Mouse (Mus musculus) megakaryocyte progenitor cell, adult 5-6 weeks (primary cell): ENCODE measurements around the gene Aurkaip1. TPM values are rescaled to one million over a fixed set of nuclear protein-coding genes. Genes with fewer than 3 reads are reported as not detected.
A peak's percentile ranks its signal among the peaks of the same experiment; 100 is the strongest.

ENCODE experiments used
- ATAC-seq: replicated peaks from 2 replicates; pipeline ENCODE4 v1.8.0; 2016; ENCODE audit warnings: mild to moderate bottlenecking, moderate TSS enrichment, inconsistent platforms; ENCODE audit not compliant: poor library complexity
- total RNA-seq, 2 experiments: library from RNA; stranded (forward) in 1 of 2; stranded (reverse) in 1 of 2; fragments of 157-497, 149-512 nt in 1 of 2; fragments of 200-1000 nt in 1 of 2; gene quantifications; 2 replicates each; pipeline versions ENCODE4 v1.2.3 to v1.2.4; 2015 to 2017

The Aurkaip1 gene
- total RNA-seq, 2 experiments from 2014 or later: 111 to 128 TPM

DNA sequence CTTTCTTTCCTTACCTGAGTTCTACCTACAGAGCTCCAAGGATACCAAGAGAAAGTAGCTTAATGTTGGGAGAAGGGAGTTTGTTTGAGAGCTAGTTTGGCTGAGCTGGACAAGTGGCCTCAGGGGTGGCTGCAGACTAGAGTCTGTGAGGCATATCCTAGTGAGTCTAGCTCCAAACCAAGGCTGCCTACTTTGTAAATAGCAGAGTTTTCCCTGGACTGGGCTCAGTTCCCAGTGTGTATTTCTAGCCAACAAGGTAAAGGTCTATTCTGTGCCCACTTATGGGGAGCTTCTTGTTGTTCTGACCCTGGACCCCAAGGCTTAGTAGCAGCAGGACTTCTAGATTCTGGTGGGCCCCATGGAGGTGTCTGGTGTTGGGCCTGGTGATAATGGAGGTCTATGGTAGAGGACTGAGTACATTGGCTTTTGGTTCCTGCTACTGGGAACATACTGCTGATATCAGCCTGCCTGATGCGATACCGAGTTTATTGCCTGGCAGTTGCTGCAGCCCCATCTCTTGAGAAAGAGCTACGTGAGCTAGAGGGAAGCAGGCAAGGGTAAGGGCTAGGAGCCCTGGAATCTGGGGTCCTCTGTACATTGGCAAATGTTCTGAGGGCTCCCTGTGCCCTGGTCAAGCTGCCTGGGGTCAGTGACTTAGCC lies 18.9 kb downstream of the Aurkaip1 start:
- no peak for ATAC-seq

GRCm38 (mm10) chr4:155851368-155851767 lies 20.3 kb downstream of the Aurkaip1 start:
- no peak for ATAC-seq

- no peak for ATAC-seq
These were observed 20.9 kb downstream of the Aurkaip1 start for GRCm38 (mm10) chr4:155851951-155852411.

GRCm38 (mm10) chr4:155853421-155853820 lies 22.3 kb downstream of the Aurkaip1 start:
- no peak for ATAC-seq

GRCm38 (mm10) chr4:155854991-155855390 lies 23.9 kb downstream of the Aurkaip1 start:
- no peak for ATAC-seq

- ATAC-seq: no peak
These were observed 25.0 kb downstream of the Aurkaip1 start for GRCm38 (mm10) chr4:155856071-155856470.

DNA sequence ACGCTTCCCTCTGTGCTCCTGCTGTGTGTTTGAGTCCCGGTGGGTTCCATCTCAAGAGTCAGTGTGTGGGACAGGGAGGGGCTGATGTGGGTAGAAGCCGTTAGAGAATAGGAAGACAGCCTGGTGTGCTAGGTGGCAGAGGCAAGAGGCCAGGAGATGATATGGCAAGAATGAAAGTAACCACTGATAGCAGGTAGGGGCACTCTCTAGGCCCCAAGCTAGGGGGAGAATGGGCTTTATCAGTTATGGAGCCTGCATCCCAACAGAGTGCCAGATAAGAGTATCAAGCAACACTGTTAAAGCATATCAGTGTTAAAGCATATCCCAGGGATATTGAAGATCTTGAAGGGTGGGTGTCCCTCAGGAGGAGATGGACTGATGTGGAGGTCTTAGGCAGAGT lies 25.8 kb downstream of the Aurkaip1 start:
- 0 out of 2 replicates have a peak, but pooled peaks have one; percentile 5 for ATAC-seq

DNA sequence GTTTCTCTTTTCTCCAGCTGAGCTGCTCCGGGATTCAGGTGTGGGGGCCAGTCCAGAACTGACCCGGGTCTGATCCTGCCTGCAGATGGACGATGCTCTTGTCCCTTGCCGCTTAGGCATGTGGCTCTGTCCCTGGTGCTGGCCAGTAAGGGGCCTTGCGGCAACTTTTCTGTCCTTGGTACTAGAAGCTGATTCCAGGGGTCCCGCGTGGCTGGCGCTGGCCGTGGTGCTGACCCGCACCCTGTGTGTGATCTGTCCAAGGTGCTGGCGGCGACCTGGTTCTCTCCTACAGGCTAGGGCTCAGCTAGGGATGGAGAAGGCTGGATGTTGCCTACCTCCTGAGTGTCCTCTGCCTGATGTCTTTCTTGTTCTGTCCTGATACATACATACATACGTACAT lies 28.2 kb downstream of the Aurkaip1 start:
- peak; percentile 73 for ATAC-seq

DNA sequence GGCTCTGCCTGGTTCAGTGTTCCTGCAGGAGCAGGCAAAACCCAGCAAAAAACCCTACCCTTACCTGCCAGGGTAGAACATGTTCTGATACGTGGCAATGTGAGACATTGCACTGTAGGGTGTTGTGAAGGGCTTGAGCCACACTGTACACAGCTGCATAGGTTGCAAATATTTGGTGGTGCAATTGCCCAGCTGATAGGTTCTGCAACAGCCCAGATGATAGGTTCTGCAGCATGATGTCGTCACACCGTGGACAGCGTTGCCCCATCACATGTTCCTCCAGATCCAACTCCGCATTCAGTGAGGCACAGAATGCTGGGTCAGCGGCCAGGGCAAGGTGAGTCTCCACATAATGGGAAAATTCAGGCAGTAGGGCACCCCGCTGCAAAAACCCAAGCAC lies 30.7 kb downstream of the Aurkaip1 start:
- peak; percentile 56 for ATAC-seq

GRCm38 (mm10) chr4:155863001-155863400 lies 31.9 kb downstream of the Aurkaip1 start, which contains the start of gene Tas1r3:
Gene Tas1r3 (minus strand): TSS chr4:155863362.
- no peak for ATAC-seq

DNA sequence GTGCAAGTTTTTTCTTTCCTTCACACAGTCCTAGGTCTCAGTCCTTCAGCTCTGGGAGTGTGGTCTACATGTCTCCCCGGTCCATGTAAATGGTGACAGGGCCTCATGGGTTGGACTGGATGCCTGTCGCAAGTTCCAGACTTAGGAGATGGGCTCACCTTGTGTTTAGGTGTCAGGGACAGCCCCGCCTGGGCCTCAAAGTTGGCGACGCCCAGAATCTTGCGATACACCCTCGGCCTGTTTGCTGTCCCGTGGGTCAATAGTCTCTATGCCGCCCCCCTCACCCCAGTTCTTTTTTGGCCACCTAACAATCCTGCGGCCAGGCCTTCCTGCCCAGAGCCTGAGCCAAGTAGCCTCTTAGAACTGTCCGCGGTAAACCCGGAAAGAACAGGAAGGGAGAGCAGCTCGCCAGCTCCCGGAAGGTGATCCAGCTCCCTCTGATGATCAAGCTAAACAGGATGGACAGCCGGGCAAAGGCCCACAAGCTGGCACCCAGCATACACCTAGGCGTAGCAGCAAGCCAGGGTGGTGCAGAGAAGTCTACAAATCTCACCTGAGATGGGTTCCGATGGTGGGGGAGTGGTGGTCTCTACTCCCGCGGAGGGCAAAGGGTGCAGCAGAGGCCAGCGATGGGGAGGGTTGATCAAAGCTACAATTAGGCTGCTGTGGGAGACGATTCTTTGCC lies 37.7 kb downstream of the Aurkaip1 start:
- peak; percentile 24 for ATAC-seq

- ATAC-seq: peak; percentile 97
These were observed 38.4 kb downstream of the Aurkaip1 start, which contains the start of the genes Cptp and Ints11 for GRCm38 (mm10) chr4:155869317-155870033. Gene Cptp (minus strand): TSS chr4:155869440. Gene Ints11 (plus strand): TSS chr4:155869546.

DNA sequence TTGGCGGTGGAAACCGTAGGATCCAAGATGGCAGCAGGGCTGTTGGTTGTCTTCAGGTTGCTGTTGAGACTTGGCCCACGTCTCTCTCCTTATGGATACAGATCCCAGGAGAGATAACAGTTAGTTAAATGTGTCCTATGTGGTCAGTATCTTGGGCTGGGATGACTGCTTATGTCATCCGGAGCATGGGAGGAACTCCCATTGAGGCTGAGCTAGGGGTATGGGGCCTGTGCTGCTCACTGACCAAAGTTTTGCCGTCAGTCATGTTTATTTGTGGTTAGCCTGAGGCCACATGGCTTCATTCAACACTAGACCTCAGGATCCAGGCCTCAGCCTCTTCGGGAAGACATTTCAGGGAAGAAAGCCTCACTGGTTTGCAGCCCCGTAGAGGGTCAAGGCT lies 40.3 kb downstream of the Aurkaip1 start:
- no peak for ATAC-seq

Other genes with a start within 250 kb of the Aurkaip1 start
- gene Slc35e2, start 229.9 kb upstream of the Aurkaip1 start, total RNA-seq (2015): 16.8 and 20.2 TPM in 2 replicates
- 8.9 and 11.0 TPM in 2 replicates for gene Slc35e2, start 229.9 kb upstream of the Aurkaip1 start, total RNA-seq (2017)
- gene Cdk11b, start 206.4 kb upstream of the Aurkaip1 start, total RNA-seq (2015): 34.5 and 39.3 TPM in 2 replicates
- 50.7 and 56.0 TPM in 2 replicates for gene Cdk11b, start 206.4 kb upstream of the Aurkaip1 start, total RNA-seq (2017)
- not detected in 2 replicates for gene Gm10563, start 185.9 kb upstream of the Aurkaip1 start, total RNA-seq (2015)
- gene Gm10563, start 185.9 kb upstream of the Aurkaip1 start, total RNA-seq (2017): not detected in 2 replicates
- gene Mmp23, start 177.9 kb upstream of the Aurkaip1 start, total RNA-seq (2015): 0.12 and 0.20 TPM in 2 replicates
- gene Mmp23, start 177.9 kb upstream of the Aurkaip1 start, total RNA-seq (2017): not detected in 2 replicates
- gene Mib2, start 162.1 kb upstream of the Aurkaip1 start, total RNA-seq (2015): 3.1 and 3.6 TPM in 2 replicates
- 19.7 and 24.5 TPM in 2 replicates for gene Mib2, start 162.1 kb upstream of the Aurkaip1 start, total RNA-seq (2017)
- gene Fndc10, start 136.9 kb upstream of the Aurkaip1 start, total RNA-seq (2015): 2.2 and 2.4 TPM in 2 replicates
- gene Fndc10, start 136.9 kb upstream of the Aurkaip1 start, total RNA-seq (2017): 1.6 and 2.6 TPM in 2 replicates
- gene Ssu72, start 126.5 kb upstream of the Aurkaip1 start, total RNA-seq (2015): 90.2 and 93.9 TPM in 2 replicates
- 101 and 105 TPM in 2 replicates for gene Ssu72, start 126.5 kb upstream of the Aurkaip1 start, total RNA-seq (2017)
- gene Tmem240, start 96.5 kb upstream of the Aurkaip1 start, total RNA-seq (2015): 0.37 and 0.44 TPM in 2 replicates
- 0.04 and 0.57 TPM in 2 replicates for gene Tmem240, start 96.5 kb upstream of the Aurkaip1 start, total RNA-seq (2017)
- 57.0 and 58.9 TPM in 2 replicates for gene Atad3a, start 70.2 kb upstream of the Aurkaip1 start, total RNA-seq (2015)
- 69.8 and 90.6 TPM in 2 replicates for gene Atad3a, start 70.2 kb upstream of the Aurkaip1 start, total RNA-seq (2017)
- gene Vwa1, start 56.6 kb upstream of the Aurkaip1 start, total RNA-seq (2015): 0.22 and 0.37 TPM in 2 replicates
- gene Vwa1, start 56.6 kb upstream of the Aurkaip1 start, total RNA-seq (2017): 0.24 and 0.42 TPM in 2 replicates
- gene Tmem88b, start 45.4 kb upstream of the Aurkaip1 start, total RNA-seq (2015): not detected in 2 replicates
- gene Tmem88b, start 45.4 kb upstream of the Aurkaip1 start, total RNA-seq (2017): not detected in 2 replicates
- not detected in 2 replicates for gene Ankrd65, start 40.8 kb upstream of the Aurkaip1 start, total RNA-seq (2015)
- gene Ankrd65, start 40.8 kb upstream of the Aurkaip1 start, total RNA-seq (2017): not detected in 2 replicates
- gene Mrpl20, start 28.4 kb upstream of the Aurkaip1 start, total RNA-seq (2015): 203 and 210 TPM in 2 replicates
- 70.0 and 102 TPM in 2 replicates for gene Mrpl20, start 28.4 kb upstream of the Aurkaip1 start, total RNA-seq (2017)
- gene Ccnl2, start 18.8 kb upstream of the Aurkaip1 start, total RNA-seq (2015): 54.0 and 63.6 TPM in 2 replicates
- 80.8 and 88.0 TPM in 2 replicates for gene Ccnl2, start 18.8 kb upstream of the Aurkaip1 start, total RNA-seq (2017)
- gene Mxra8, start 8.4 kb downstream of the Aurkaip1 start, total RNA-seq (2015): not detected in 2 replicates
- gene Mxra8, start 8.4 kb downstream of the Aurkaip1 start, total RNA-seq (2017): not detected in 2 replicates
- gene Dvl1, start 16.1 kb downstream of the Aurkaip1 start, total RNA-seq (2015): 9.6 and 9.9 TPM in 2 replicates
- gene Dvl1, start 16.1 kb downstream of the Aurkaip1 start, total RNA-seq (2017): 12.8 and 13.0 TPM in 2 replicates
- 0.07 and 0.10 TPM in 2 replicates for gene Tas1r3, start 32.1 kb downstream of the Aurkaip1 start, total RNA-seq (2015)
- gene Tas1r3, start 32.1 kb downstream of the Aurkaip1 start, total RNA-seq (2017): 0.17 TPM in 2 replicates
- gene Cptp, start 38.2 kb downstream of the Aurkaip1 start, total RNA-seq (2015): 7.6 and 7.8 TPM in 2 replicates
- 8.8 and 9.2 TPM in 2 replicates for gene Cptp, start 38.2 kb downstream of the Aurkaip1 start, total RNA-seq (2017)
- gene Ints11, start 38.3 kb downstream of the Aurkaip1 start, total RNA-seq (2015): 26.8 and 47.5 TPM in 2 replicates
- 28.5 and 35.9 TPM in 2 replicates for gene Ints11, start 38.3 kb downstream of the Aurkaip1 start, total RNA-seq (2017)
- gene Pusl1, start 60.5 kb downstream of the Aurkaip1 start, total RNA-seq (2015): 18.7 and 22.5 TPM in 2 replicates
- 19.3 and 33.7 TPM in 2 replicates for gene Pusl1, start 60.5 kb downstream of the Aurkaip1 start, total RNA-seq (2017)
- gene Acap3, start 60.5 kb downstream of the Aurkaip1 start, total RNA-seq (2015): 7.9 and 8.3 TPM in 2 replicates
- 6.2 and 6.7 TPM in 2 replicates for gene Acap3, start 60.5 kb downstream of the Aurkaip1 start, total RNA-seq (2017)
- 60.5 and 84.8 TPM in 2 replicates for gene Ube2j2, start 112.6 kb downstream of the Aurkaip1 start, total RNA-seq (2015)
- gene Ube2j2, start 112.6 kb downstream of the Aurkaip1 start, total RNA-seq (2017): 97.5 and 98.7 TPM in 2 replicates
- gene C1qtnf12, start 131.0 kb downstream of the Aurkaip1 start, total RNA-seq (2015): 105 and 126 TPM in 2 replicates
- 30.6 and 39.6 TPM in 2 replicates for gene C1qtnf12, start 131.0 kb downstream of the Aurkaip1 start, total RNA-seq (2017)
- 10.5 and 10.6 TPM in 2 replicates for gene B3galt6, start 161.4 kb downstream of the Aurkaip1 start, total RNA-seq (2015)
- gene B3galt6, start 161.4 kb downstream of the Aurkaip1 start, total RNA-seq (2017): 11.4 and 12.9 TPM in 2 replicates
- gene Sdf4, start 161.6 kb downstream of the Aurkaip1 start, total RNA-seq (2015): 52.6 and 54.4 TPM in 2 replicates
- gene Sdf4, start 161.6 kb downstream of the Aurkaip1 start, total RNA-seq (2017): 188 and 205 TPM in 2 replicates
- 1.6 and 2.0 TPM in 2 replicates for gene Tnfrsf4, start 182.6 kb downstream of the Aurkaip1 start, total RNA-seq (2015)
- 0.37 and 0.57 TPM in 2 replicates for gene Tnfrsf4, start 182.6 kb downstream of the Aurkaip1 start, total RNA-seq (2017)
- gene Tnfrsf18, start 194.9 kb downstream of the Aurkaip1 start, total RNA-seq (2015): 0.76 and 4.5 TPM in 2 replicates
- gene Tnfrsf18, start 194.9 kb downstream of the Aurkaip1 start, total RNA-seq (2017): 1.9 and 2.0 TPM in 2 replicates
- gene Ttll10, start 228.1 kb downstream of the Aurkaip1 start, total RNA-seq (2015): not detected in 2 replicates
- gene Ttll10, start 228.1 kb downstream of the Aurkaip1 start, total RNA-seq (2017): not detected in 2 replicates